Mouse (Mus musculus) thymus, adult 18-20 months (tissue): ENCODE results near the gene Rnf19b.

Experiments used
- DNase-seq, 2 experiments: peaks; one replicate each; pipeline ENCODE4 v3.0.0; 2022; ENCODE audit warnings: mixed read lengths in 2 of 2

Gene Rnf19b

GRCm38 (mm10) chr4:129081041-129081440 lies 23.0 kb downstream of the Rnf19b start:
- no peak for DNase-seq

GRCm38 (mm10) chr4:129081512-129081911 lies 23.4 kb downstream of the Rnf19b start:
- DNase-seq = no peak

- no peak for DNase-seq
Observed at GRCm38 (mm10) chr4:129081939-129082338, 23.9 kb downstream of the Rnf19b start.

- DNase-seq = peak; percentile 24 to 44
Observed at GRCm38 (mm10) chr4:129082379-129083115, 24.5 kb downstream of the Rnf19b start.

GRCm38 (mm10) chr4:129084896-129085295 lies 26.8 kb downstream of the Rnf19b start:
- DNase-seq = no peak

GRCm38 (mm10) chr4:129086078-129086477 lies 28.0 kb downstream of the Rnf19b start:
- peak in 1 of 2 experiments; percentile 7 for DNase-seq

GRCm38 (mm10) chr4:129087850-129088249 lies 29.8 kb downstream of the Rnf19b start:
- DNase-seq = no peak

- no peak for DNase-seq
Observed at GRCm38 (mm10) chr4:129095276-129095675, 37.2 kb downstream of the Rnf19b start.

- DNase-seq = no peak
Observed at GRCm38 (mm10) chr4:129097006-129097405, 38.9 kb downstream of the Rnf19b start.

GRCm38 (mm10) chr4:129102133-129102829 lies 44.2 kb downstream of the Rnf19b start:
- no peak for DNase-seq

- DNase-seq = no peak
Observed at GRCm38 (mm10) chr4:129105356-129105755, 47.3 kb downstream of the Rnf19b start, which contains the start of gene Tmem54. Gene Tmem54 (plus strand): TSS chr4:129105548.

GRCm38 (mm10) chr4:129106073-129106472 lies 48.0 kb downstream of the Rnf19b start:
- DNase-seq = no peak

- no peak for DNase-seq
Observed at GRCm38 (mm10) chr4:129107348-129107899, 49.4 kb downstream of the Rnf19b start.

GRCm38 (mm10) chr4:129108624-129109023 lies 50.6 kb downstream of the Rnf19b start:
- DNase-seq = no peak

- no peak for DNase-seq
Observed at GRCm38 (mm10) chr4:129110804-129111203, 52.7 kb downstream of the Rnf19b start.

- no peak for DNase-seq
Observed at GRCm38 (mm10) chr4:129111350-129111749, 53.3 kb downstream of the Rnf19b start.

GRCm38 (mm10) chr4:129112231-129112630 lies 54.2 kb downstream of the Rnf19b start:
- no peak for DNase-seq

GRCm38 (mm10) chr4:129113083-129113988 lies 55.3 kb downstream of the Rnf19b start:
- DNase-seq = peak in 1 of 2 experiments; percentile 29

GRCm38 (mm10) chr4:129116703-129117102 lies 58.6 kb downstream of the Rnf19b start:
- DNase-seq = no peak

GRCm38 (mm10) chr4:129117720-129118510 lies 59.8 kb downstream of the Rnf19b start:
- DNase-seq = no peak

- no peak for DNase-seq
Observed at GRCm38 (mm10) chr4:129119708-129120107, 61.6 kb downstream of the Rnf19b start.
